Mouse (Mus musculus) embryonic facial prominence, embryonic 11.5 days (tissue): ENCODE results near the gene Arhgdia. TPM values are rescaled to one million over a fixed set of nuclear protein-coding genes. Genes with fewer than 3 reads are reported as not detected.
"Not testable (repeated sequence)": the region's sequence is repeated elsewhere in the genome, so short reads cannot be mapped to it uniquely, and the experiment has no call there.

ENCODE experiments used
- ATAC-seq: fragments of 200-750 bp; cut with Nextera tagmentation; replicated peaks from 2 replicates; pipeline ENCODE4 v1.8.0; 2017; ENCODE audit warnings: low read depth; ENCODE audit not compliant: insufficient number of reproducible peaks, low FRiP score, low TSS enrichment
- DNase-seq: peaks from one replicate; pipeline ENCODE4 v3.0.0-alpha.2; 2015; ENCODE audit warnings: low spot score
- H3K27ac ChIP-seq: fragments of 300-500 bp; sonication (generic); replicated peaks from 2 replicates; pipeline ENCODE4 v1.5.1; 2014; ENCODE audit warnings: mild to moderate bottlenecking, low read depth, low read length, control low read depth
- H3K27me3 ChIP-seq: fragments of 300-500 bp; sonication (generic); 2 replicates; pipeline ENCODE4 v1.6.1; 2014; ENCODE audit warnings: mild to moderate bottlenecking, low read length, moderate library complexity, mixed read lengths; ENCODE audit not compliant: control insufficient read depth, insufficient read depth
- H3K36me3 ChIP-seq: fragments of 300-500 bp; sonication (generic); replicated peaks from 2 replicates; pipeline ENCODE4 v1.6.1; 2014; ENCODE audit warnings: low read depth, mild to moderate bottlenecking, low read length, moderate library complexity, mixed read lengths; ENCODE audit not compliant: control insufficient read depth, insufficient read depth
- H3K4me1 ChIP-seq: fragments of 300-500 bp; sonication (generic); 2 replicates; pipeline ENCODE4 v1.6.1; 2014; ENCODE audit warnings: low read length, mixed read lengths; ENCODE audit not compliant: control insufficient read depth, insufficient read depth
- H3K4me2 ChIP-seq: fragments of 300-500 bp; sonication (generic); 2 replicates; pipeline ENCODE4 v1.6.1; 2014; ENCODE audit warnings: low read depth, mild to moderate bottlenecking, control low read depth, low read length, moderate library complexity
- H3K4me3 ChIP-seq: fragments of 300-500 bp; sonication (generic); 2 replicates; pipeline ENCODE4 v1.5.1; 2014; ENCODE audit warnings: low read depth, low read length, control low read depth
- H3K9ac ChIP-seq: fragments of 300-500 bp; sonication (generic); replicated peaks from 2 replicates; pipeline ENCODE4 v1.6.1; 2014; ENCODE audit warnings: mild to moderate bottlenecking, control low read depth, low read length
- H3K9me3 ChIP-seq: fragments of 300-500 bp; sonication (generic); replicated peaks from 2 replicates; pipeline ENCODE4 v1.6.1; 2016; ENCODE audit warnings: mild to moderate bottlenecking, low read length, inconsistent platforms, mixed read lengths; ENCODE audit not compliant: control insufficient read depth
- WGBS: fragments of 180-500 bp; shearing (Covaris S2); extraction: QIAGEN DNeasy Blood & Tissue Kit; methylation state at CpG from one replicate; pipeline ENCODE4 v1.1.7; 2014; 5-methylcytosine and 5-hydroxymethylcytosine counted together
- polyA plus RNA-seq: library from polyadenylated mRNA; unstranded; fragments of >200 nt; fragmentation: Nextera tagmentation; extraction: Ambion mirVana; gene quantifications from 2 replicates; pipeline ENCODE4 v1.2.1, GENCODE M21; 2014

Gene Arhgdia
- polyA plus RNA-seq, 1 experiment from 2014 or later, result 511 TPM

GRCm38 (mm10) chr11:120597240-120598235 lies 16.1 kb upstream of the Arhgdia start:
- peak; percentile 61 for ATAC-seq
- peaks cover 2% of the 10 kb centered on the region for H3K4me1 ChIP-seq
- H3K36me3 ChIP-seq, result peaks cover 6% of the 10 kb centered on the region
- no peaks in the 10 kb centered on the region for H3K27me3 ChIP-seq
- peak overlapping the region; percentile 87 for H3K27ac ChIP-seq
- H3K4me3 ChIP-seq, result peak overlapping the region; percentile 99
- 6% methylated on average over 69 of the region's 99 CpGs for WGBS
- peak overlapping the region; percentile 99 for H3K9ac ChIP-seq
- peak overlapping the region; percentile 94 for H3K4me2 ChIP-seq
- no peak for DNase-seq
- H3K9me3 ChIP-seq, result no peaks in the 10 kb centered on the region

DNA sequence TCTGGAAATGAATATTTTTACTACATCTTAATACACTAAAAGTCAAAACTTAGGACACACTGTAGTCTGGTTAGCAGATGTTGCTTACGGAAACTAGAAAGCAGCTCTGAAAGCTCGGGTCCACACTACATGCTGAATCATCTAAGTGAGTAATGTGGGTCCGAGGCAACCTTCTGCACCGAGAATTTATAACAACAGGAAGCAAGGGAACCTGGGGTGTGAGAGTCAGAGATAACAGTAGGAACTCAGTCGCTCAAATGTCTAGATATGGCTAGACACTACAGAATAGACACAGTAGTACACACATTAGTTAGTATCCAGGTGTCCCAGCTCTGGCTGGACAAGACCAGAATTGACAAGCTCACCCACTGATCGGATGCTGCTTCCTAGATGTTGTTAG lies 7.1 kb upstream of the Arhgdia start:
- Histone ChIP-seq H3K36me3 (peaks cover 14% of the 10 kb centered on the region), H3K27me3 (no peaks in the 10 kb centered on the region), H3K4me2 (no peak overlapping the region), H3K4me1 (no peaks in the 10 kb centered on the region), H3K27ac (no peak overlapping the region), H3K4me3 (no peak overlapping the region), H3K9ac (no peak overlapping the region), H3K9me3 (peaks cover 3% of the 10 kb centered on the region)
- WGBS, result 95% methylated on average over 6 of the region's 6 CpGs
- DNase-seq (no peak), ATAC-seq (no peak)

DNA sequence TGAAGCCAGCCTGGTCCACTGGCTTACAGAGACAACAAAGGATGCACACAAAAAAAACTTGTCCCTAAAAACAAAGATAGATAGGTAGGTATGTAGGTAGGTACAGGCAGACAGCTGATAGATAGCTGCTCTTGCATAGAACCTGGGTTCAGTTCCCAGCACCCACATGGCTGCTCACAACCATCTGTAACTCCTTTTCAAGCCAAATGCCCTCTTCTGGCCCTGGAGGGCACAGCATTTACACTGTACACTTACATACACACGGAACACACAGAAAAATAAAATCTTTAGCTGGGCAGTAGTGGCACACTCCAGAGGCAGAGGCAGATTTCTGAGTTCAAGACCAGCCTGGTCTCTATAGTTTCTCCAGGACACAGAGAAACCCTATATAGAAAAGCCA lies 2.5 kb upstream of the Arhgdia start:
- no peak for DNase-seq
- H3K36me3 ChIP-seq, result peaks cover 14% of the 10 kb centered on the region
- WGBS, result 93% methylated on average over 1 of the region's 1 CpGs
- H3K9ac ChIP-seq, result no peak overlapping the region
- ATAC-seq, result no peak
- peaks cover 3% of the 10 kb centered on the region for H3K9me3 ChIP-seq
- H3K27me3 ChIP-seq, result no peaks in the 10 kb centered on the region
- no peak overlapping the region for H3K4me2 ChIP-seq
- no peak overlapping the region for H3K4me3 ChIP-seq
- H3K4me1 ChIP-seq, result peaks cover 13% of the 10 kb centered on the region
- H3K27ac ChIP-seq, result no peak overlapping the region

GRCm38 (mm10) chr11:120582982-120583293 lies 1.5 kb upstream of the Arhgdia start:
- DNase-seq, H3K9ac ChIP-seq, H3K9me3 ChIP-seq, ATAC-seq, H3K4me3 ChIP-seq, H3K27ac ChIP-seq, H3K27me3 ChIP-seq, H3K4me2 ChIP-seq: not testable (repeated sequence)
- peaks cover 14% of the 10 kb centered on the region for H3K4me1 ChIP-seq
- WGBS, result 96% methylated on average over 2 of the region's 2 CpGs
- peaks cover 15% of the 10 kb centered on the region for H3K36me3 ChIP-seq

DNA sequence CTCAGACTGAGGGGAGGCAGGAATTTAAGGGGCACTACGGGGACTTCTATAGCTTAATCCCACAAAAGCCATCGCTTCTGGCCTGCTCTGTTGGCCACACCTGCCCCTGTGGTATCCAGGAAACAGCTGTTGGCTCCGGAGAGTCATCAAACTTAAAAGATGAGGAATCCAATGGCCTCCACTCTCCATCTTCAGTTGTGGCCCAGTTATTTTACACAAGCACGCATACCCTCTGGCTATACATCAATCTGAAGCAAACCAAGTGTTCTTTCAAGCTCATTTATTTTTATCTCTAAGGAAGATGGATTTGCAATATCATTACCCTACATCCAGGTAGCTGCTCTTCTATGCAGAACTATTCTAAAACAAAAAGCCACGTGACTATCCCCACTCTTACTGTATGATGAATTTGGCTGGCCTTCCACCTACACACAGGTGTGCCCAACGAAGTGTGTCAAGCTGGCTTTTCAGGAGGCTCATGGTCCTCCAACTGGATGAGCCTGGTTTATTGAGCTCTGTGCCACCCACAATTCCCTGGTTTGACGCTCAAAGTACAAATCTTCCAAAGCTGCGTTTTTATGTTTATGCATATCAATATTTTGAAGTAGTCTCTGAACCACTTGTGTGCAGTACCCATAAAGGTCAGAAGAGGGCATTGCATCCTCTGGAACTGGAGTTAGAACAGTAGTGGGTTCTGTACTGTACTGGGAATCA lies 1.0 kb upstream of the Arhgdia start:
- Histone ChIP-seq H3K9ac (peak overlapping the region; percentile 95), H3K9me3 (peaks cover 3% of the 10 kb centered on the region), H3K4me1 (peaks cover 14% of the 10 kb centered on the region), H3K4me2 (peak overlapping the region; percentile 90), H3K36me3 (peaks cover 17% of the 10 kb centered on the region), H3K27me3 (no peaks in the 10 kb centered on the region), H3K4me3 (peak overlapping the region; percentile 94; the same call in 1 of the 2 replicates), H3K27ac (peak overlapping the region; percentile 89)
- peak; percentile 38 for DNase-seq
- ATAC-seq, result no peak
- WGBS, result 82% methylated on average over 8 of the region's 8 CpGs

GRCm38 (mm10) chr11:120580871-120581331 lies 523 bp downstream of the Arhgdia start:
- Histone ChIP-seq H3K27ac (peak overlapping the region; percentile 89), H3K9ac (peak overlapping the region; percentile 95), H3K27me3 (no peaks in the 10 kb centered on the region), H3K4me3 (peak overlapping the region; percentile 94), H3K36me3 (peaks cover 17% of the 10 kb centered on the region), H3K9me3 (peaks cover 3% of the 10 kb centered on the region), H3K4me1 (peaks cover 14% of the 10 kb centered on the region), H3K4me2 (peak overlapping the region; percentile 90)
- under 1% methylated on average over 42 of the region's 44 CpGs for WGBS
- ATAC-seq (no peak), DNase-seq (peak; percentile 40)

DNA sequence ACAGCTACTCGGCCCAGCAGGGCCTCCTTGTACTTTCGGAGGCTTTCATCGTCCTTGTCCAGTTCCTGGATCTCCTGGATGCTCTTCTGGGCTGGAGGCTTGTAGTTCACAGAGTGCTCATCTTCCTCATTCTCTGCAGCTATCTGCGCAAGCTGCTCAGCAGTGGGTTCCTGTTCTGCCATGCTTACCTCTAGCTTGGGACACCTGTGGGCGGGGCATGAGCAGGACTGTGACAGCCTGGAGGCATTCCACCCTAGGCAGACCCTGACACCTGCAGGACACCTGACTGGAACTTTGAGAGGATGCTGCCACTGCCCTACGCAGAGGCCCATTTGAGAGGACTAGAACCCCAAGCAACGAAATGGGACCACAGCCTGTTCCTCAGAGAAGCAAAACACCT lies 1.2 kb downstream of the Arhgdia start:
- Histone ChIP-seq H3K36me3 (peaks cover 17% of the 10 kb centered on the region), H3K27ac (peak overlapping the region; percentile 89; the same call in 1 of the 2 replicates), H3K9me3 (peaks cover 3% of the 10 kb centered on the region)

More for the DNA sequence above, 1.2 kb downstream of the Arhgdia start:
- no peak for DNase-seq
- H3K9ac ChIP-seq, result peak overlapping the region; percentile 95
- H3K4me2 ChIP-seq, result peak overlapping the region; percentile 90
- H3K4me3 ChIP-seq, result peak overlapping the region; percentile 94
- no peaks in the 10 kb centered on the region for H3K27me3 ChIP-seq
- peaks cover 14% of the 10 kb centered on the region for H3K4me1 ChIP-seq
- ATAC-seq, result no peak
- 62% methylated on average over 7 of the region's 7 CpGs for WGBS
